Mouse (Mus musculus) stomach, embryonic 15.5 days (tissue): ENCODE measurements at regions not wholly inside any gene's neighbourhood (a gene's known extent, or its start where the extent isn't known, plus 50 kb on each side); places are given as distances from the start of the nearest gene placed in this dataset.
"Not testable (repeated sequence)": the region's sequence is repeated elsewhere in the genome, so short reads cannot be mapped to it uniquely, and the experiment has no call there.

Source experiments
- ATAC-seq: fragments of 200-750 bp; cut with Nextera tagmentation; 2 replicates; pipeline ENCODE4 v1.8.0; 2017; ENCODE audit warnings: low read depth, moderate number of reproducible peaks, moderate TSS enrichment; ENCODE audit not compliant: insufficient read depth, low FRiP score
- H3K27ac ChIP-seq: fragments of 300-500 bp; sonication (generic); 2 replicates; pipeline ENCODE4 v1.5.1; 2015; ENCODE audit warnings: mild to moderate bottlenecking, inconsistent platforms
- H3K27me3 ChIP-seq: fragments of 300-500 bp; sonication (generic); replicated peaks from 2 replicates; pipeline ENCODE4 v1.6.1; 2015; ENCODE audit warnings: inconsistent platforms
- H3K36me3 ChIP-seq: fragments of 300-500 bp; sonication (generic); 2 replicates; pipeline ENCODE4 v1.6.1; 2015; ENCODE audit warnings: inconsistent platforms
- H3K4me1 ChIP-seq: fragments of 300-500 bp; sonication (generic); 2 replicates; pipeline ENCODE4 v1.6.1; 2015; ENCODE audit warnings: inconsistent platforms
- H3K4me2 ChIP-seq: fragments of 300-500 bp; sonication (generic); 2 replicates; pipeline ENCODE4 v1.6.1; 2015; ENCODE audit warnings: mild to moderate bottlenecking, inconsistent platforms
- H3K4me3 ChIP-seq: fragments of 300-500 bp; sonication (generic); replicated peaks from 2 replicates; pipeline ENCODE4 v1.5.1; 2015; ENCODE audit warnings: inconsistent platforms
- H3K9ac ChIP-seq: fragments of 300-500 bp; sonication (generic); 2 replicates; pipeline ENCODE4 v1.6.1; 2015; ENCODE audit warnings: inconsistent platforms
- H3K9me3 ChIP-seq: fragments of 300-500 bp; sonication (generic); 2 replicates; pipeline ENCODE4 v1.6.1; 2016; ENCODE audit warnings: inconsistent platforms
- WGBS: fragments of 180-500 bp; shearing (Covaris S2); methylation state at CpG from one replicate; pipeline ENCODE4 v1.1.7; 2015; 5-methylcytosine and 5-hydroxymethylcytosine counted together

DNA sequence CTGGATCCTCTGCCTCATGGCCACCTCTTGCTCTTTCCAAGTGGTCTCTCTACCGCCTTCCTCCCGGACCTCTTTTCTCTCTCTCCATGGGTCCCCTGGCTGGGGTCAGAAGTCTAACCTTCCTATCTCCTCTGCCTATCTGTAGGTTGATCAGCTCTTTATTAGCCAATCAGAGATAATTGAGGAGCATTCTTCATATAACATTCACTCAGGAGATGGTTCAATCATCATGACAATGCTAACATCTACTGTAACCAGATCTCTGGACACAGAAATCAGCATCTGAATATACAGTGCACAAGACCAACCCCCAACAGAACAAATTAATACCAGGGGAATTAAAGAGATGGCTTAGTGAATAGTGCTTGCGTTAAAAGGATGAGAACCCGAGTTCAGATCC, 492.1 kb upstream of the Smim15 start:
- Histone ChIP-seq H3K4me2 (no peak overlapping the region), H3K4me3 (no peak overlapping the region), H3K4me1 (no peaks in the 10 kb centered on the region), H3K27ac (no peak overlapping the region), H3K36me3 (no peaks in the 10 kb centered on the region), H3K9ac (no peak overlapping the region), H3K27me3 (no peaks in the 10 kb centered on the region), H3K9me3 (no peaks in the 10 kb centered on the region)
- ATAC-seq, result no peak
- WGBS, result 88% methylated on average over 4 of the region's 4 CpGs

DNA sequence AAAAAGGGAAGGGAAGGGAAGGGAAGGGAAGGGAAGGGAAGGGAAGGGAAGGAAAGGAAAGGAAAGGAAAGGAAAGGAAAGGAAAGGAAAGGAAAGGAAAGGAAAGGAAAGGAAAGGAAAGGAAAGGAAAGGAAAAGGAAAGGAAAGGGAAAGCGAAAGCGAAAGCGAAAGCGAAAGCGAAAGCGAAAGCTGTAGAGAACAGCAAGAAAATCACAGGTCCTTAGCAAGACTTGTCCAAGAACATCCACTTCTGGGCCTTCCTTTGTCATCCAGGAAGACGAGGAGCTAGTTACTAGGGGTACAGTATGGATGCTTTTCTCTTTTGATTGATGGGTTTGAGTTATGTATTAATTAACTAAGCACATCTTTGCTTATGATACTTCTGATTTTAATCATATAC, 494.3 kb upstream of the Smim15 start:
- not testable (repeated sequence) for H3K27me3 ChIP-seq, H3K27ac ChIP-seq, H3K4me1 ChIP-seq, H3K36me3 ChIP-seq, H3K9ac ChIP-seq, H3K9me3 ChIP-seq, ATAC-seq, H3K4me3 ChIP-seq, H3K4me2 ChIP-seq
- 95% methylated on average over 7 of the region's 7 CpGs for WGBS

GRCm38 (mm10) chr13:107547073-107547472, 497.2 kb upstream of the Smim15 start:
- Histone ChIP-seq H3K27ac (no peak overlapping the region), H3K9ac (no peak overlapping the region), H3K9me3 (no peaks in the 10 kb centered on the region), H3K27me3 (no peaks in the 10 kb centered on the region), H3K4me1 (no peaks in the 10 kb centered on the region), H3K4me2 (no peak overlapping the region), H3K4me3 (no peak overlapping the region), H3K36me3 (no peaks in the 10 kb centered on the region)
- 87% methylated on average over 7 of the region's 7 CpGs for WGBS
- no peak for ATAC-seq

- ATAC-seq, result no peak
- Histone ChIP-seq H3K27ac (no peak overlapping the region), H3K4me3 (no peak overlapping the region), H3K9ac (no peak overlapping the region), H3K4me2 (no peak overlapping the region), H3K36me3 (no peaks in the 10 kb centered on the region), H3K4me1 (no peaks in the 10 kb centered on the region), H3K9me3 (no peaks in the 10 kb centered on the region), H3K27me3 (no peaks in the 10 kb centered on the region)
- 42% methylated on average over 10 of the region's 10 CpGs for WGBS
These were observed 497.9 kb upstream of the Smim15 start for GRCm38 (mm10) chr13:107546181-107546900.

DNA sequence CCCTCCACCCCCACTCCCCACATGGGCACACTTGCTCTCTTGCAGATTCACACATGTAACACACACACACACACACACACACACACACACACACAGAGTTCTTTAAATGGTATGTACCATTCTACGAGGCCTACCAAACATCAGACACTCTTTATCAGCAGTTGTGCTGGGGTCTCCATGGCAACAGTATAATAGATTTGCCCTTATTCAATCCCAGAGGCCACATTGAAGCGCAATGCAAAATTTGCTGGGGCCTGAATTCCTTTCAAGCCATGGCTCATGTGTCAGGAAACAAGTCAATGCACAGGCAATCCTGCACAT, 502.7 kb upstream of the Smim15 start:
- Histone ChIP-seq H3K36me3 (no peaks in the 10 kb centered on the region), H3K27ac (no peak overlapping the region), H3K4me1 (no peaks in the 10 kb centered on the region), H3K4me2 (no peak overlapping the region), H3K27me3 (no peaks in the 10 kb centered on the region), H3K9ac (no peak overlapping the region), H3K4me3 (no peak overlapping the region), H3K9me3 (no peaks in the 10 kb centered on the region)
- ATAC-seq, result no peak
- WGBS, result 47% methylated on average over 2 of the region's 2 CpGs

GRCm38 (mm10) chr13:107540784-107541634, 503.2 kb upstream of the Smim15 start:
- no peak for ATAC-seq
- Histone ChIP-seq H3K27ac (no peak overlapping the region), H3K4me3 (no peak overlapping the region), H3K4me2 (no peak overlapping the region), H3K36me3 (no peaks in the 10 kb centered on the region), H3K9ac (no peak overlapping the region), H3K9me3 (no peaks in the 10 kb centered on the region), H3K4me1 (no peaks in the 10 kb centered on the region), H3K27me3 (no peaks in the 10 kb centered on the region)
- WGBS, result 65% methylated on average over 16 of the region's 16 CpGs

DNA sequence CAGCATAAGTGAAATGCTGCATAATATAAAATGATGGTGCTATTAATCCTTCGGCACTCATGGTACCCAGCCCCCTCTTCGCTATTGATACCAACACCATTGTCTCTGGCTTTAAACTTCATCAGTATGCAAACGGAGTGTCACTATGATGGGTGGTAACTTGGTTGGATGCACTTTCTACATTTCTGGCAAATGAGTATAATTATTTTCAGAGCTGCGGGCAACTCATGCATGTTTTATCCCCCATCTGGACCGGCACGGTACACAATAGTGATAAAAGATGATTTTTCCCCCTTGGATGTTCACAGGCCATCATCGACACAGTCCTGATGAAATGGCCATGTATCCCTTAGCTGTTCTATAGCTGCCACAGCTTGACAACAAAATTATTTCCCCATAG, 503.9 kb upstream of the Smim15 start:
- H3K9ac ChIP-seq, result no peak overlapping the region
- no peaks in the 10 kb centered on the region for H3K27me3 ChIP-seq
- WGBS, result 89% methylated on average over 7 of the region's 7 CpGs
- H3K9me3 ChIP-seq, result no peaks in the 10 kb centered on the region
- H3K4me2 ChIP-seq, result no peak overlapping the region
- no peaks in the 10 kb centered on the region for H3K4me1 ChIP-seq
- no peak for ATAC-seq
- no peaks in the 10 kb centered on the region for H3K36me3 ChIP-seq
- H3K4me3 ChIP-seq, result no peak overlapping the region
- no peak overlapping the region for H3K27ac ChIP-seq

DNA sequence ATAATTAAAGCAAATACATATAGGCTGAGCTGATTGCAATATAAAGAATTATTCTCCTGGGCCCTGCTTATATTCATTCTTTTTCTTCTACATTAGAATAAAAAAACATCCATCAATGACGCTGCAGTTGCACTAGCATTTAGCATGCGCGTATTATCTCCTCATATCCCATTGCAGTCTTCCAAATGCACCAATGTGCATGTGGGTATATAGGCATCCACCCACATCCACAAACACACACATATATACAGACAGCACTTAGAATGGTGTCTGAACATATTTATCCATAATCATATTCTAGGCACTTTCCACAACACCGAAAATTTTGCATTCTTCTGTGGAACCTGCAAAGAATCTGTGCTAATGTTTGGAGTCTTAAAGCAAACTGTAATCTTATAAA, 504.4 kb upstream of the Smim15 start:
- Histone ChIP-seq H3K27ac (no peak overlapping the region), H3K4me1 (no peaks in the 10 kb centered on the region), H3K4me2 (no peak overlapping the region), H3K9ac (no peak overlapping the region), H3K4me3 (no peak overlapping the region), H3K9me3 (no peaks in the 10 kb centered on the region), H3K36me3 (no peaks in the 10 kb centered on the region), H3K27me3 (no peaks in the 10 kb centered on the region)
- WGBS, result 89% methylated on average over 4 of the region's 4 CpGs
- ATAC-seq, result no peak

DNA sequence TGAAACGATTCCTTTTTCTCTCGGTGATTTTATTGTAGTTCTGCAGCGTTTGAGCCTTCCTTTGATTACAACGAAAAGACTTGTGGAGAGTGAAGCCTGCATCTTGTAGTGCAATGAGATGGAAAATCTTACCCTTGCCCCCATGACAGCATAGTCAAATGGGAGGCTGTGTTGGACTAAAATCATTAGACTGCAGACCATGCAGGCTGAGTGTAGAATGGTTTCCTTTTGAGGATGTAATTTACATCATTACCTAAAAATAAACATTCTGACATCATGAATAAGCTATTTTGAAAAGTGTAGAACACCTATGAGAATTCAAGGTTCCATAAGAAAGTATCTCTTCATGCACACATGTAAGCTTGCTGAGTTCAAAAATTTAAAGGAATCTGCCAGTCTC, 504.9 kb upstream of the Smim15 start:
- Histone ChIP-seq H3K36me3 (no peaks in the 10 kb centered on the region), H3K4me1 (no peaks in the 10 kb centered on the region), H3K27me3 (no peaks in the 10 kb centered on the region), H3K4me2 (no peak overlapping the region), H3K4me3 (no peak overlapping the region), H3K27ac (no peak overlapping the region), H3K9ac (no peak overlapping the region), H3K9me3 (no peaks in the 10 kb centered on the region)
- 83% methylated on average over 4 of the region's 4 CpGs for WGBS
- no peak for ATAC-seq

GRCm38 (mm10) chr13:107535213-107535612, 509.0 kb upstream of the Smim15 start:
- 72% methylated on average over 5 of the region's 5 CpGs for WGBS
- Histone ChIP-seq H3K4me1 (no peaks in the 10 kb centered on the region), H3K27ac (no peak overlapping the region), H3K36me3 (no peaks in the 10 kb centered on the region), H3K9me3 (no peaks in the 10 kb centered on the region), H3K27me3 (no peaks in the 10 kb centered on the region), H3K9ac (no peak overlapping the region), H3K4me2 (no peak overlapping the region), H3K4me3 (no peak overlapping the region)
- no peak for ATAC-seq

DNA sequence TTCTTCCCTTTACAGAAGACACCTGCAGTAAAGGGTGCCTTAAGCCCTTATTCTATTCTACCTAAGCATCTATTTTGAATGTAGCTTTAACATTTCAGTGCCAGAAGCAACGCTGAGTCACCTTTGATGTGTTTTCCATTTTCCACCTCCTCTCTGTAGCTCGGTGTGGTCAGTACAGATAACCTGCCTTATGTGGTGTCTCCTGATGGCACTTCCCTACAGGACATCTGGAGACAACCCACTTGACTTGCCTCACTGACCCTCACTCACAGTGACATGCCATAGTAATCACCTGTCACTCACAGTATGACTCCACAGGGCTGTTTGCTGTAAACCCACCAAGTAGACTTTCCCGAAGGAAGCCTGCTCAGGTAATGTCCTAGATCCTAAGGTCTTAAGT, 510.9 kb upstream of the Smim15 start:
- H3K4me1 ChIP-seq, result no peaks in the 10 kb centered on the region
- H3K27ac ChIP-seq, result no peak overlapping the region
- H3K4me3 ChIP-seq, result no peak overlapping the region
- H3K9ac ChIP-seq, result no peak overlapping the region
- no peaks in the 10 kb centered on the region for H3K9me3 ChIP-seq
- no peaks in the 10 kb centered on the region for H3K36me3 ChIP-seq
- no peaks in the 10 kb centered on the region for H3K27me3 ChIP-seq
- 91% methylated on average over 3 of the region's 3 CpGs for WGBS
- no peak for ATAC-seq
- no peak overlapping the region for H3K4me2 ChIP-seq

DNA sequence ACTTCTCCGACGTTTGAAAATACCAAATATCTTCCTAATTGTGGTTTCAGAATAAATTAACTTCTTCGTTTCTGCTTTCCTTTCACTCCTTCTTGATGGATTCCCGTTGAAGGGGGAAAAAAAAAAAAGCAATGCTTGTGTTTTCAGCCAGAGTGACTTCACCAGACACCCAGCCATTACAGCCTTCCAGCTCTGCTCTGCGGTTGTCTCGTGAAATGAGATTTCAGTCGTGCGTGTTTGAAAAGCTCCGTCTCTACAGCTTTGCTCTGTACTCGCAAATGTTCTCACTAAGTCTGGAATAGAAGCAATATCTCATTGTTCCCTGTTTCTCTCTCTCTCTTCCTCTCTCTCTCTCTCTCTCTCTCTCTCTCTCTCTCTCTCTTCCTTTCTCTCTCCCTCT, 509.6 kb upstream of the Kif2a start:
- ATAC-seq, result no peak
- H3K36me3 ChIP-seq, result no peaks in the 10 kb centered on the region
- WGBS, result 49% methylated on average over 10 of the region's 10 CpGs
- H3K9ac ChIP-seq, result no peak overlapping the region
- no peaks in the 10 kb centered on the region for H3K27me3 ChIP-seq
- no peaks in the 10 kb centered on the region for H3K9me3 ChIP-seq
- H3K4me1 ChIP-seq, result no peaks in the 10 kb centered on the region
- no peak overlapping the region for H3K4me2 ChIP-seq
- no peak overlapping the region for H3K27ac ChIP-seq
- H3K4me3 ChIP-seq, result no peak overlapping the region
